Mouse (Mus musculus) stomach, postnatal 0 days (tissue): ENCODE results near the gene Fam173a. TPM values are rescaled to one million over a fixed set of nuclear protein-coding genes. Genes with fewer than 3 reads are reported as not detected.

Experiments
- ATAC-seq: fragments of 200-750 bp; cut with Nextera tagmentation; 2 replicates; pipeline ENCODE4 v1.8.0; 2017; ENCODE audit not compliant: low FRiP score, low TSS enrichment
- DNase-seq: peaks from one replicate; pipeline ENCODE4 v3.0.0-alpha.2; 2016; ENCODE audit warnings: low spot score
- H3K27ac ChIP-seq: fragments of 300-500 bp; sonication (generic); replicated peaks from 2 replicates; pipeline ENCODE4 v1.5.1; 2014; ENCODE audit warnings: mild to moderate bottlenecking, control low read depth
- H3K27me3 ChIP-seq: fragments of 300-500 bp; sonication (generic); 2 replicates; pipeline ENCODE4 v1.6.1; 2014; ENCODE audit warnings: low read length; ENCODE audit not compliant: control insufficient read depth, insufficient read depth
- H3K36me3 ChIP-seq: fragments of 300-500 bp; sonication (generic); 2 replicates; pipeline ENCODE4 v1.6.1; 2014; ENCODE audit warnings: low read length, mixed read lengths; ENCODE audit not compliant: control insufficient read depth, insufficient read depth
- H3K4me1 ChIP-seq: fragments of 300-500 bp; sonication (generic); replicated peaks from 2 replicates; pipeline ENCODE4 v1.6.1; 2014; ENCODE audit warnings: antibody characterized with exemption; ENCODE audit not compliant: control insufficient read depth, insufficient read depth
- H3K4me2 ChIP-seq: fragments of 300-500 bp; sonication (generic); replicated peaks from 2 replicates; pipeline ENCODE4 v1.6.1; 2014; ENCODE audit warnings: low read depth, mild to moderate bottlenecking, control low read depth, moderate library complexity
- H3K4me3 ChIP-seq: fragments of 300-500 bp; sonication (generic); 2 replicates; pipeline ENCODE4 v1.5.1; 2014; ENCODE audit warnings: low read depth, low read length, control low read depth
- H3K9ac ChIP-seq: fragments of 300-500 bp; sonication (generic); 2 replicates; pipeline ENCODE4 v1.6.1; 2014; ENCODE audit warnings: mild to moderate bottlenecking, low read length, control low read depth, mixed read lengths
- H3K9me3 ChIP-seq: fragments of 300-500 bp; sonication (generic); 2 replicates; pipeline ENCODE4 v1.6.1; 2016; ENCODE audit warnings: low read length; ENCODE audit not compliant: control insufficient read depth
- CTCF ChIP-seq: IDR thresholded peaks from 2 replicates; pipeline ENCODE4 v1.5.1; 2016; ENCODE audit warnings: antibody characterized with exemption, low read depth, mild to moderate bottlenecking, moderate library complexity
- EP300 ChIP-seq: optimal IDR thresholded peaks from 2 replicates; pipeline ENCODE3; 2016; ENCODE audit warnings: antibody characterized with exemption
- WGBS: fragments of 180-500 bp; shearing (Covaris S2); extraction: QIAGEN DNeasy Blood & Tissue Kit; methylation state at CpG from one replicate; pipeline ENCODE4 v1.1.7; 2014; 5-methylcytosine and 5-hydroxymethylcytosine counted together
- polyA plus RNA-seq: library from polyadenylated mRNA; unstranded; fragments of >200 nt; fragmentation: Nextera tagmentation; extraction: Ambion mirVana; gene quantifications from 2 replicates; pipeline ENCODE4 v1.2.1, GENCODE M21; 2015

Fam173a gene
- polyA plus RNA-seq, 1 experiment from 2014 or later = 91.0 TPM

- H3K4me2 ChIP-seq = 0 out of 2 replicates have a peak overlapping the region, but pooled peaks have one; percentile 77
- ATAC-seq = no peak
- TF ChIP-seq EP300 = no peak
- TF ChIP-seq CTCF = no peak
- H3K27me3 ChIP-seq = no peaks in the 10 kb centered on the region
- no peak overlapping the region for H3K9ac ChIP-seq
- WGBS = 74% methylated on average over 15 of the region's 15 CpGs
- H3K9me3 ChIP-seq = no peaks in the 10 kb centered on the region
- H3K36me3 ChIP-seq = peaks cover 5% of the 10 kb centered on the region; the same call in 1 of the 2 replicates
- no peak overlapping the region for H3K27ac ChIP-seq
- no peak overlapping the region for H3K4me3 ChIP-seq
- peaks cover 5% of the 10 kb centered on the region for H3K4me1 ChIP-seq
- no peak for DNase-seq
These were observed 8.7 kb downstream of the Fam173a start for GRCm38 (mm10) chr17:25783861-25784574.

DNA sequence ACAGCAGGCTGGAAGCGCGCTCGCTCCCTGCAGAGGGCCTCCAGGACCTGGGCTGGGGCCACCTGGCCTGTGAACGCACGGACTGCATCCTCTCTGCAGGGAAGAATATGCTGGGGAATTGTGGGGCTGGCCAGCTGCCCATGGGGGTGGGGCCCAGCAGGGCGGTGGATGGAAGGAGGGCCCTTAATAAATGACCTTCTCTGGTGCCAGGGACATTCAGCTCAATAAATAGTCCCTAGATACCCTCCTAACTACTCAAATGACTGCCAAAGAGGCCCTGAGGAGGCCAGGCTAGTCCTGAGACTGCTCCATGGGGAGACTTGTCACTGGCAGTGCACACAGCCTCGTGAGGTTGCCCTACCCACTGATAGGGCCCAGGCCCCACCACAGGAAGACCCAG, 9.6 kb downstream of the Fam173a start:
- peaks cover 5% of the 10 kb centered on the region for H3K4me1 ChIP-seq
- no peak overlapping the region for H3K27ac ChIP-seq
- H3K4me3 ChIP-seq = no peak overlapping the region
- no peak for ATAC-seq
- 66% methylated on average over 7 of the region's 7 CpGs for WGBS
- no peak for DNase-seq
- no peak for TF ChIP-seq EP300
- no peak for TF ChIP-seq CTCF
- no peak overlapping the region for H3K4me2 ChIP-seq
- H3K9ac ChIP-seq = no peak overlapping the region
- H3K9me3 ChIP-seq = no peaks in the 10 kb centered on the region
- no peaks in the 10 kb centered on the region for H3K27me3 ChIP-seq
- H3K36me3 ChIP-seq = peaks cover 5% of the 10 kb centered on the region; the same call in 1 of the 2 replicates

DNA sequence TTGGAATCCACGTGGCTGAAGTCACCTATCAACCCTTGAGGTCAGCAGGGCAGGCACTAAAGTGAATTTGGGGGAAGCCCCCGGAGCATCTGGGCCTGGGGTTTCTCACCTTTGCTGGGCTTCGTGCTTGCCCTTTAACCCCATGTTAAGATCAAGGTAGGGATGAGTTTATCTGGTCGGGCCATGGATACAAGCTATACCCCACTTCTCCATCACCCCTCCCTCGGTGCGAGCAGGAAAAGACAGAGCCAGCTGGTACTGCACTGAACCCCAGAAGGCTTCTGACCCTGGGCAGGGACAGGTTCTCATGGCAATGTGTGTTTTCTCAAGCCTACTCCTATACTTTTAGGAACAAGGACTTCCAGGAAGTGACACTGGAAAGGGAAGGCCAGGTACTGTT, 11.4 kb downstream of the Fam173a start:
- H3K27me3 ChIP-seq = no peaks in the 10 kb centered on the region

DNA sequence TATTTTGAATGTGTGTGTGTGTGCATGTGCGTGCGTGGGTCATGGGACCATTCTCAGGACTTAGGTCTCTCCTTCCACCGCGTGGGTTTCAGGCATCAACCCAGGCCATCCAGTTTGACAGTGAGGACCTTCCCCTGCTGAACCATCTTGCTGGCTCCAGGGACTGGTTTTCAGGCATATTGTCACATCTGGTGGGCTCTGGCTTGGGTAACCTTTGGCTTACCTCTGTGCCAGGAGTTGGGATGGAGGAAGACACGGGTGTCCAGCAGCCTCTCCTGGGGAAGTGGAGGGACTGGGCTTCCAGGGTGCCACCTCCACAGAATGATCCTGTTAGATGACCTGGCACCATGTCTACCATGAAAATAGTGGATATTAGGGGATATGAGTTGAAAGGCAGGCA, 14.8 kb downstream of the Fam173a start:
- TF ChIP-seq CTCF = no peak
- TF ChIP-seq EP300 = no peak
- ATAC-seq (no peak), DNase-seq (no peak)
- Histone ChIP-seq H3K4me2 (no peak overlapping the region), H3K27ac (no peak overlapping the region), H3K4me3 (no peak overlapping the region), H3K9ac (no peak overlapping the region), H3K27me3 (no peaks in the 10 kb centered on the region), H3K4me1 (peaks cover 3% of the 10 kb centered on the region), H3K36me3 (peaks cover 5% of the 10 kb centered on the region; the same call in 1 of the 2 replicates), H3K9me3 (no peaks in the 10 kb centered on the region)
- 91% methylated on average over 5 of the region's 5 CpGs for WGBS

More for the DNA sequence above, 11.4 kb downstream of the Fam173a start:
- Histone ChIP-seq H3K27ac (no peak overlapping the region), H3K4me1 (peaks cover 5% of the 10 kb centered on the region), H3K9me3 (no peaks in the 10 kb centered on the region), H3K4me2 (no peak overlapping the region), H3K9ac (no peak overlapping the region), H3K4me3 (no peak overlapping the region), H3K36me3 (peaks cover 5% of the 10 kb centered on the region; the same call in 1 of the 2 replicates)
- 67% methylated on average over 6 of the region's 6 CpGs for WGBS
- no peak for ATAC-seq
- no peak for DNase-seq
- TF ChIP-seq CTCF (no peak), EP300 (no peak)

- no peak overlapping the region for H3K4me2 ChIP-seq
- H3K27me3 ChIP-seq = no peaks in the 10 kb centered on the region
- no peaks in the 10 kb centered on the region for H3K9me3 ChIP-seq
- DNase-seq (no peak), ATAC-seq (no peak)
- no peak overlapping the region for H3K4me3 ChIP-seq
- H3K27ac ChIP-seq = no peak overlapping the region
- H3K4me1 ChIP-seq = peaks cover 3% of the 10 kb centered on the region
- TF ChIP-seq EP300 = no peak
- TF ChIP-seq CTCF = no peak
- no peak overlapping the region for H3K9ac ChIP-seq
- WGBS = 79% methylated on average over 10 of the region's 10 CpGs
- no peaks in the 10 kb centered on the region; the same call in 1 of the 2 replicates for H3K36me3 ChIP-seq
These were observed 17.2 kb downstream of the Fam173a start for GRCm38 (mm10) chr17:25775318-25776062.

- H3K9ac ChIP-seq = peak within 1 kb of the TSS; percentile 87
These were observed 19.1 kb downstream of the Fam173a start, which contains the start of gene Narfl for GRCm38 (mm10) chr17:25773549-25774120. Gene Narfl (plus strand): TSS chr17:25773776.

More at GRCm38 (mm10) chr17:25773549-25774120, 19.1 kb downstream of the Fam173a start, which contains the start of gene Narfl:
- TF ChIP-seq EP300 (no peak), CTCF (peak; percentile 100)
- peak; percentile 84 for ATAC-seq
- no peak within 1 kb of the TSS; the same call in 1 of the 2 replicates for H3K27ac ChIP-seq
- peak within 1 kb of the TSS; percentile 77 for H3K4me2 ChIP-seq
- H3K4me3 ChIP-seq = peak within 1 kb of the TSS; percentile 71
- H3K9me3 ChIP-seq = no peaks in the 10 kb centered on the region
- H3K4me1 ChIP-seq = peaks cover 3% of the 10 kb centered on the region
- no peaks in the 10 kb centered on the region; the same call in 1 of the 2 replicates for H3K36me3 ChIP-seq
- WGBS = under 1% methylated on average over 37 of the region's 37 CpGs
- DNase-seq = peak; percentile 98
- no peaks in the 10 kb centered on the region for H3K27me3 ChIP-seq
